Mouse (Mus musculus): ENCODE data around the gene 4930503B20Rik. TPM values are rescaled to one million over a fixed set of nuclear protein-coding genes. Genes with fewer than 3 reads are reported as not detected.

Gene 4930503B20Rik
- total RNA-seq (2014; fragmentation: Nextera tagmentation) (not detected in 2 replicates), total RNA-seq (2017) (0.44 and 0.52 TPM in 2 replicates), polyA plus RNA-seq (2012) (not detected in 2 replicates)

DNA sequence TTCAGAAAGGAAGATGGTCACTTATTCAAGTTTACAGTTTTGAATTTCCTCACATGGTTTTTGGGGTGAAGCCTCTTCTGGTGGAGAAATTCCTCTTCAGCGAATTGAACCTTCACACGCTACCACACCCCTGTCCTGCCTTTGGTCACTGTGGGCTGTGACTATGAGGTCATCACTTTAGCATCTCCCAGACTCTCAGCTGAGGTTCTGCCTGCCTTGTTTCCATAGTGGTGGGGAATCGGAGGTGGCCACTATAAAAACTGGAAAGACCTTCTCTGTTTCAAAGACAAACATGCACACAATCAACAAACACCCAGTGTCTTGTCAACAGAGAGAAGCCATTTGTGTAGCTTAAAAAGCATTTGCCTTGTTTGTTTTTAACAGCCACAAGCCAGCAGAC lies at the start of gene 4930503B20Rik:
Gene 4930503B20Rik, minus strand, starts transcription at position 101 of the 400 bp plus-strand sequence.
- H3K9me3 ChIP-seq (replicated peaks), result no peaks in the 10 kb centered on the region

DNA sequence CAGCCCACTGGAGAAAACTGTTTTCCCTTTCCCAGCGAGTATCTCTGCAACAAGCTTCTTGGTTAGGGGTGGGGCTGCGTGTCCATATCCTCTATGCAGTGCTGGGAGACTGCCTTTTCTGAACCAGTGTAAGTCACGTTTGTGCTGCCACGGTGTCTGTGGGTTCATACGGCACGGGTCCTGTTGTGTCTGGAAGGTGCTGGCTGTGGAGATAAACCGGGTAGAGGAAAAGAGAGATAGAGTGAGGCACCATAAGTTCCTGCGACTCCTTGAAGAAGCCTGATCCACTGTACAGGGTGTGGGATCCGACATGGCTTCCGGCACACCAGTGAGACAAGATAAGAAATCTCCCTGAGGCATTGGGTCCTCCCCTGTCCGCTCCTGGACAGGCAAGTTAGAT lies 48.9 kb upstream of the 4930503B20Rik start:
- Histone ChIP-seq H3K4me1 (ENCODE audit: insufficient read depth, low read depth, low read length) (peaks cover 58% of the 10 kb centered on the region), H3K27me3 (ENCODE audit: insufficient read depth, low read length) (no peaks in the 10 kb centered on the region; the same call in 1 of the 2 replicates), H3K4me3 (ENCODE audit: low read depth, low read length) (peak overlapping the region; percentile 65), H3K36me3 (replicated peaks) (no peaks in the 10 kb centered on the region), H3K9me3 (replicated peaks) (no peaks in the 10 kb centered on the region)
- peak; percentile 39 for DNase-seq (ENCODE audit: low spot score)
- peak; percentile 61 for TF ChIP-seq TAL1 (conservative IDR thresholded peaks at IDR 0.05; ENCODE audit: low read depth, low read length)
- no peak for TF ChIP-seq CTCF (IDR thresholded peaks at IDR 0.05; ENCODE audit: low read depth, low read length)
- peak; percentile 88 for ATAC-seq (ENCODE audit: extremely low read depth, insufficient number of reproducible peaks, low FRiP score, poor library complexity, severe bottlenecking)

More for the DNA sequence above, at the start of gene 4930503B20Rik:
- peaks cover 5% of the 10 kb centered on the region for H3K36me3 ChIP-seq (replicated peaks)
- DNase-seq (ENCODE audit: low spot score), result no peak
- H3K4me3 ChIP-seq (ENCODE audit: low read depth, low read length), result no peak within 1 kb of the TSS
- no peak for ATAC-seq (ENCODE audit: extremely low read depth, insufficient number of reproducible peaks, low FRiP score, poor library complexity, severe bottlenecking)
- TF ChIP-seq CTCF (IDR thresholded peaks at IDR 0.05; ENCODE audit: low read depth, low read length) (no peak), TAL1 (conservative IDR thresholded peaks at IDR 0.05; ENCODE audit: low read depth, low read length) (no peak), GATA2 (IDR thresholded peaks at IDR 0.05; ENCODE audit: borderline replicate concordance, low read depth, low read length) (no peak), GATA1 (IDR thresholded peaks at IDR 0.05; ENCODE audit: borderline replicate concordance, low read length) (no peak), POLR2AphosphoS5 (IDR thresholded peaks at IDR 0.05; ENCODE audit: insufficient replicate concordance, low read depth, low read length) (no peak)
- peaks cover 48% of the 10 kb centered on the region for H3K4me1 ChIP-seq (ENCODE audit: insufficient read depth, low read depth, low read length)
- H3K27me3 ChIP-seq (ENCODE audit: insufficient read depth, low read length), result peaks cover 21% of the 10 kb centered on the region; the same call in 1 of the 2 replicates

DNA sequence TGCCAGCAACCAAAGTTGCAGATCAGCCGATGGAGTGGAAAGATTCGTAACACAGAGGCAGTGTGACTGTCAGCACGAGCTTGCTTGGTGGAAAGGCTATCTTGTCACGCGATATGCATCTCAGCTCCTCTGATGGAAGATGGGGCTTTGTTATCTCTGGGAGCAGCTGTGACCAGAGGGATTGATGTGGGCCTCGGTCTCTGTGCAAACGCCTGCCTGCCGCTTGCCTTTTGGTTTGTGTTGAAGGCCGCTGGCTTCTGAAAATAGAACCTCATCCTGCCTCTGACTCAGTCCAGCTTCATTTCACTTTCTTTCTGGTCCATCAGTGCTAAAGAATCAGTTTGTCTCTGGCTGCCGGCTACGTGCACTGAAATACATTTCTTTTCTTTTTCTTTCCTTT lies 47.9 kb upstream of the 4930503B20Rik start:
- H3K4me1 ChIP-seq (ENCODE audit: insufficient read depth, low read depth, low read length), result peaks cover 60% of the 10 kb centered on the region
- H3K27me3 ChIP-seq (ENCODE audit: insufficient read depth, low read length), result no peaks in the 10 kb centered on the region; the same call in 1 of the 2 replicates
- TF ChIP-seq POLR2AphosphoS5 (IDR thresholded peaks at IDR 0.05; ENCODE audit: insufficient replicate concordance, low read depth, low read length) (no peak), GATA1 (IDR thresholded peaks at IDR 0.05; ENCODE audit: borderline replicate concordance, low read length) (no peak), GATA2 (IDR thresholded peaks at IDR 0.05; ENCODE audit: borderline replicate concordance, low read depth, low read length) (peak; percentile 88; the same call in 1 of the 2 replicates), TAL1 (conservative IDR thresholded peaks at IDR 0.05; ENCODE audit: low read depth, low read length) (peak; percentile 92), CTCF (IDR thresholded peaks at IDR 0.05; ENCODE audit: low read depth, low read length) (no peak)

DNA sequence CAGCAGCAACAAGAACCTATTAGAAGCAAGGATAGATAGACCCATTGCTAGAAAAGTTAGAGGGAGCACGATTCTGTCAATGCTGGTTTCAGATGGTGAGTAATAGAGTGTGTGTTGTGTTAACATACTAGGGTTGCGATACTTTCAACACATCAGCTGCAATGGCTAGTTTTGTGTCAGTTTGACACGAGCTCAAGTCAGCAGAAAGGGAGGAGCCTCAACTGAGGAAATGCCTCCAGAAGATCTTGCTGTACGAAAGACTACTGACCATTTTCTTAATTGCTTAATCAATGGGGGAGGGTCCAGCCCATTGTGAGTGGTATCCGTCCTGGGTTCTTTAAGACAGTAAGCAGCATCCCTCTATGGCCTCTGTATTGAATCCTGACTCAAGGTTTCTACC lies 41.4 kb upstream of the 4930503B20Rik start:
- H3K36me3 ChIP-seq (replicated peaks), result no peaks in the 10 kb centered on the region
- peaks cover 29% of the 10 kb centered on the region for H3K4me1 ChIP-seq (ENCODE audit: insufficient read depth, low read depth, low read length)
- H3K4me3 ChIP-seq (ENCODE audit: low read depth, low read length), result no peak overlapping the region
- H3K27me3 ChIP-seq (ENCODE audit: insufficient read depth, low read length), result no peaks in the 10 kb centered on the region; the same call in 1 of the 2 replicates
- TF ChIP-seq CTCF (IDR thresholded peaks at IDR 0.05; ENCODE audit: low read depth, low read length) (no peak), GATA2 (IDR thresholded peaks at IDR 0.05; ENCODE audit: borderline replicate concordance, low read depth, low read length) (no peak), POLR2AphosphoS5 (IDR thresholded peaks at IDR 0.05; ENCODE audit: insufficient replicate concordance, low read depth, low read length) (no peak), GATA1 (IDR thresholded peaks at IDR 0.05; ENCODE audit: borderline replicate concordance, low read length) (no peak), TAL1 (conservative IDR thresholded peaks at IDR 0.05; ENCODE audit: low read depth, low read length) (no peak)
- DNase-seq (ENCODE audit: low spot score), result no peak
- no peaks in the 10 kb centered on the region for H3K9me3 ChIP-seq (replicated peaks)
- ATAC-seq (ENCODE audit: extremely low read depth, insufficient number of reproducible peaks, low FRiP score, poor library complexity, severe bottlenecking), result no peak

More for the DNA sequence above, 47.9 kb upstream of the 4930503B20Rik start:
- Histone ChIP-seq H3K36me3 (replicated peaks) (no peaks in the 10 kb centered on the region), H3K9me3 (replicated peaks) (no peaks in the 10 kb centered on the region), H3K4me3 (ENCODE audit: low read depth, low read length) (peak overlapping the region; percentile 47; the same call in 1 of the 2 replicates)
- ATAC-seq (ENCODE audit: extremely low read depth, insufficient number of reproducible peaks, low FRiP score, poor library complexity, severe bottlenecking), result peak; percentile 82
- DNase-seq (ENCODE audit: low spot score), result peak; percentile 59

DNA sequence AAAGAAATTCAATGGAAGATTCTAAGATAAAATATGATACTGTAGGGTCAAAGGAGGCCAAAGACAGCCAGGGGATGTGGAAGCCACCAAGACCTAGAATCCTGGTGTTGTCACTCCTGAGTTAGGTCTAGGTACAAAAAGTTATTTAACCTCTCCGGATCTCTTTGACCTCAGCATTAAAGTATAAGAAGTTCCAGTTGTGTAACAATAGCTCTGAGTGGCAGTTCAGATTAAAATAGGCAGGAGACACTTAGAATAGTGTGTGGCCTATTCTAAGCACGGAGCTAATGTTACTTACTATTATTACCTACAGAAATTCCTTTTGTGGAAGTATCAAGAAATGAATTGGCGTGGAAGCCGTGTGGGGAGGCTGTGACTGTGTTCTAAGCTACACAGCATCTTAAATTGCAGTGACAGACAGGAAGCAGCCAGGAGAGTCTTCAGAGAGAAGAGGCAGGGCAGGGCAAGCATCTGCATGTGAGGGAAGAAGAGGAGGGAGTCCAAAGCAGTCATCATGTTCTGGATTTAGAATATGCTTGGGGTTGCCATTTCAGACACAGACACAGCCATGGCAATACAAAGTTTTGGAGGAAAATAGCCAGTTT lies 36.1 kb upstream of the 4930503B20Rik start:
- TF ChIP-seq GATA2 (IDR thresholded peaks at IDR 0.05; ENCODE audit: borderline replicate concordance, low read depth, low read length), result no peak
- no peak for TF ChIP-seq CTCF (IDR thresholded peaks at IDR 0.05; ENCODE audit: low read depth, low read length)
- no peak for TF ChIP-seq TAL1 (conservative IDR thresholded peaks at IDR 0.05; ENCODE audit: low read depth, low read length)
- TF ChIP-seq POLR2AphosphoS5 (IDR thresholded peaks at IDR 0.05; ENCODE audit: insufficient replicate concordance, low read depth, low read length), result no peak
- no peak for TF ChIP-seq GATA1 (IDR thresholded peaks at IDR 0.05; ENCODE audit: borderline replicate concordance, low read length)
- Histone ChIP-seq H3K27me3 (ENCODE audit: insufficient read depth, low read length) (no peaks in the 10 kb centered on the region), H3K4me1 (ENCODE audit: insufficient read depth, low read depth, low read length) (peaks cover 48% of the 10 kb centered on the region), H3K36me3 (replicated peaks) (peaks cover 3% of the 10 kb centered on the region), H3K9me3 (replicated peaks) (0 out of 2 replicates have a peak, but pooled peaks cover 3% of the 10 kb centered on the region), H3K4me3 (ENCODE audit: low read depth, low read length) (no peak overlapping the region)
- DNase-seq (ENCODE audit: low spot score) (no peak), ATAC-seq (ENCODE audit: extremely low read depth, insufficient number of reproducible peaks, low FRiP score, poor library complexity, severe bottlenecking) (no peak)

DNA sequence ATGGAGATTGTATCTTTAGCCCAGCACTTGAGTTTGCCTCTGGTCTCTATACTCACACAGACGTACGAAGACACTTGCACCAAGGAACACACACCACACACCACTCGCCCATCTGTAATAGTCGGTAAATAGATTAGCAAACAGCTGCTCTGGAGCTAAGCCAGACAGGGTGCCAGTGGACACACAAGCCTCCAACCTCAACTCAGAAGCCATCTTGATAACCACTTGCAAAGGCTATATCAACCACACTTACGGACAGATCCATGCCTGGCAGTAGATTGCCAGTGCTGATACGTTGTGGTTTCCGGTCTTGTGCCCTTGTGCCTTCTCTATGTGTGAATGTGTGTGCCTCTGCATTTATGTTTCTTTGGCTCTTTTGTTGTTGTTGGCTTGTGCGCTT lies 35.3 kb upstream of the 4930503B20Rik start:
- 0 out of 2 replicates have a peak, but pooled peaks cover 3% of the 10 kb centered on the region for H3K9me3 ChIP-seq (replicated peaks)
- H3K27me3 ChIP-seq (ENCODE audit: insufficient read depth, low read length), result no peaks in the 10 kb centered on the region
- peak; percentile 53 for DNase-seq (ENCODE audit: low spot score)
- H3K36me3 ChIP-seq (replicated peaks), result peaks cover 3% of the 10 kb centered on the region
- ATAC-seq (ENCODE audit: extremely low read depth, insufficient number of reproducible peaks, low FRiP score, poor library complexity, severe bottlenecking), result peak; percentile 94
- peaks cover 51% of the 10 kb centered on the region for H3K4me1 ChIP-seq (ENCODE audit: insufficient read depth, low read depth, low read length)
- peak overlapping the region; percentile 42; the same call in 1 of the 2 replicates for H3K4me3 ChIP-seq (ENCODE audit: low read depth, low read length)
- 0 out of 2 replicates have a peak, but pooled peaks have one; percentile 80 for TF ChIP-seq GATA2 (IDR thresholded peaks at IDR 0.05; ENCODE audit: borderline replicate concordance, low read depth, low read length)
- TF ChIP-seq POLR2AphosphoS5 (IDR thresholded peaks at IDR 0.05; ENCODE audit: insufficient replicate concordance, low read depth, low read length), result no peak
- peak; percentile 61 for TF ChIP-seq TAL1 (conservative IDR thresholded peaks at IDR 0.05; ENCODE audit: low read depth, low read length)
